Mouse (Mus musculus): ENCODE measurements around the gene Rab3a.

DNA sequence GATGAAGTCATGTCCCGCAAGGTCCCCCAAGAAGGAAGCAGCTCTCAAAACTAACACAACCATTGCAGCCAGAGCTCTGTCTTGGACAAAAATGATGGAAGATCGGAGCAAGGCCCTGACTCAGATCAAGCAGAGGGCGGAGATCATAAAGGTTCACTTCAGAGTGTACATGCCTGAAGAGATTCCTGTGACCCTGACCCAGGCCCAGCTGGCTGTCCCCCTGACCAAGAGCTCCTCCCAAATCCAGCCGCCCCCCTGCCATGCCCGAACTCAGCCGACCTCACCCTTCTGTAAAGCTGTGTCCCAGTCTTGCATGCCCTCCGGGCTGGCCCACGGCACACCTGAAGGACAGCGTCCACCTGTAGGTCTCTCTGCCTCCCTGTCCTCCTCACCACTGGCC, 44.7 kb upstream of the Rab3a start:
- no peak for TF ChIP-seq EP300 (IDR thresholded peaks at IDR 0.05; ENCODE audit: low read depth)
- no peak for TF ChIP-seq CTCF (IDR thresholded peaks at IDR 0.05; ENCODE audit: low read depth)
